Mouse (Mus musculus) forebrain, embryonic 15.5 days (tissue): Measurements from ENCODE around the gene Stfa3. TPM values are rescaled to one million over a fixed set of nuclear protein-coding genes. Genes with fewer than 3 reads are reported as not detected.

Source experiments
- ATAC-seq: fragments of 200-750 bp; cut with Nextera tagmentation; replicated peaks from 2 replicates; pipeline ENCODE4 v1.8.0; 2017; ENCODE audit warnings: mild to moderate bottlenecking, moderate TSS enrichment, moderate library complexity
- H3K27ac ChIP-seq: fragments of 300-500 bp; sonication (generic); replicated peaks from 2 replicates; pipeline ENCODE4 v1.5.1; 2015; ENCODE audit warnings: mild to moderate bottlenecking, inconsistent platforms
- H3K27me3 ChIP-seq: fragments of 300-500 bp; sonication (generic); 2 replicates; pipeline ENCODE4 v1.6.1; 2015; ENCODE audit warnings: inconsistent platforms
- H3K36me3 ChIP-seq: fragments of 300-500 bp; sonication (generic); 2 replicates; pipeline ENCODE4 v1.6.1; 2015; ENCODE audit warnings: mild to moderate bottlenecking, inconsistent platforms
- H3K4me1 ChIP-seq: fragments of 300-500 bp; sonication (generic); 2 replicates; pipeline ENCODE4 v1.6.1; 2015; ENCODE audit warnings: inconsistent platforms
- H3K4me2 ChIP-seq: fragments of 300-500 bp; sonication (generic); replicated peaks from 2 replicates; pipeline ENCODE4 v1.6.1; 2015; ENCODE audit warnings: mild to moderate bottlenecking, inconsistent platforms
- H3K4me3 ChIP-seq: fragments of 300-500 bp; sonication (generic); 2 replicates; pipeline ENCODE4 v1.5.1; 2015; ENCODE audit warnings: mild to moderate bottlenecking, inconsistent platforms
- H3K9ac ChIP-seq: fragments of 300-500 bp; sonication (generic); replicated peaks from 2 replicates; pipeline ENCODE4 v1.6.1; 2015; ENCODE audit warnings: mild to moderate bottlenecking, inconsistent platforms
- H3K9me3 ChIP-seq: fragments of 300-500 bp; sonication (generic); 2 replicates; pipeline ENCODE4 v1.6.1; 2016; ENCODE audit warnings: inconsistent platforms
- WGBS: fragments of 180-500 bp; shearing (Covaris S2); methylation state at CpG from one replicate; pipeline ENCODE4 v1.1.7; 2015; ENCODE audit warnings: mixed read lengths; 5-methylcytosine and 5-hydroxymethylcytosine counted together
- polyA plus RNA-seq: library from polyadenylated mRNA; unstranded; fragments of >200 nt; fragmentation: Nextera tagmentation; extraction: Ambion mirVana; gene quantifications from 2 replicates; pipeline ENCODE4 v1.2.1, GENCODE M21; 2015

Gene Stfa3
- polyA plus RNA-seq = 0.54 TPM in 1 of 2 replicates, not detected in the other

DNA sequence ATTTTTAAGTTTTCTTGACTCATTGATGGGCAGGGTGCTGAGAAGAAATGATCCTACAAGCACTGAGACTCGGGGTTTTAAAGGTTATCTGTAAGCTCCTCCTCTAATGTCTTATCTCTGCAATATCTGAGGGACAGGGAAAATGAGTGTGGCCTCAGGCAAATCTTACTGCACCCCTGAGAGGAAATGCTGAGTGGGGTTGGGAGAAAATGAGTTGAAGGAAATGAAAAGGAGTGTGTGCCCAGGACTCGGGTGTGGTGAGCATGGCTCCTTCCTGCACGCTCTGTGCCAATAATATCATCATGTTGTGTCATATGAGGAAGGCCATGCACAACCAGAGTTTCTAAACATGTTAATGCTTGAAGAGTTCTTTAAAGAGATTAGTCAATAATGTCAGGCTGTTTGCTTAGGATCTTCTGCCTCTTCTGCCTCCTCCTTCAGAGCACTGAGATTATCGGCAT is at the start of gene Stfa3:
Gene Stfa3 (minus strand): TSS at position 51 of the 461 bp plus-strand sequence.
- Histone ChIP-seq H3K36me3 (no peaks in the 10 kb centered on the region), H3K4me3 (no peak within 1 kb of the TSS), H3K4me2 (no peak within 1 kb of the TSS), H3K9me3 (no peaks in the 10 kb centered on the region), H3K27ac (no peak within 1 kb of the TSS), H3K9ac (no peak within 1 kb of the TSS), H3K4me1 (no peaks in the 10 kb centered on the region), H3K27me3 (no peaks in the 10 kb centered on the region)
- no peak for ATAC-seq
- 85% methylated on average over 4 of the region's 4 CpGs for WGBS

- Histone ChIP-seq H3K4me3 (no peak overlapping the region), H3K9me3 (no peaks in the 10 kb centered on the region), H3K36me3 (no peaks in the 10 kb centered on the region), H3K9ac (no peak overlapping the region), H3K27me3 (no peaks in the 10 kb centered on the region), H3K4me1 (no peaks in the 10 kb centered on the region), H3K4me2 (no peak overlapping the region), H3K27ac (no peak overlapping the region)
- no peak for ATAC-seq
- 86% methylated on average over 2 of the region's 2 CpGs for WGBS
Measured at GRCm38 (mm10) chr16:36502286-36502685, 47.1 kb upstream of the Stfa3 start.

- Histone ChIP-seq H3K4me1 (no peaks in the 10 kb centered on the region), H3K4me3 (no peak overlapping the region), H3K4me2 (no peak overlapping the region), H3K27me3 (no peaks in the 10 kb centered on the region), H3K9ac (no peak overlapping the region), H3K36me3 (no peaks in the 10 kb centered on the region), H3K27ac (no peak overlapping the region), H3K9me3 (no peaks in the 10 kb centered on the region)
- 90% methylated on average over 1 of the region's 1 CpGs for WGBS
- ATAC-seq = no peak
Measured at GRCm38 (mm10) chr16:36492420-36492819, 37.2 kb upstream of the Stfa3 start.

GRCm38 (mm10) chr16:36476866-36477265 is 21.7 kb upstream of the Stfa3 start:
- Histone ChIP-seq H3K4me2 (no peak overlapping the region), H3K27ac (no peak overlapping the region), H3K36me3 (no peaks in the 10 kb centered on the region), H3K9me3 (no peaks in the 10 kb centered on the region), H3K4me1 (no peaks in the 10 kb centered on the region), H3K27me3 (no peaks in the 10 kb centered on the region), H3K9ac (no peak overlapping the region), H3K4me3 (no peak overlapping the region)
- 88% methylated on average over 9 of the region's 9 CpGs for WGBS
- ATAC-seq = no peak

GRCm38 (mm10) chr16:36475530-36475929 is 20.3 kb upstream of the Stfa3 start:
- Histone ChIP-seq H3K4me2 (no peak overlapping the region), H3K9ac (no peak overlapping the region), H3K4me1 (no peaks in the 10 kb centered on the region), H3K36me3 (no peaks in the 10 kb centered on the region), H3K27me3 (no peaks in the 10 kb centered on the region), H3K9me3 (no peaks in the 10 kb centered on the region), H3K4me3 (no peak overlapping the region), H3K27ac (no peak overlapping the region)
- ATAC-seq = no peak
- WGBS = 93% methylated on average over 3 of the region's 3 CpGs

- no peak for ATAC-seq
- Histone ChIP-seq H3K9me3 (no peaks in the 10 kb centered on the region), H3K9ac (no peak overlapping the region), H3K4me2 (no peak overlapping the region), H3K27me3 (no peaks in the 10 kb centered on the region), H3K4me3 (no peak overlapping the region), H3K36me3 (no peaks in the 10 kb centered on the region), H3K27ac (no peak overlapping the region), H3K4me1 (no peaks in the 10 kb centered on the region)
- WGBS = 86% methylated on average over 2 of the region's 2 CpGs
Measured at GRCm38 (mm10) chr16:36474849-36475248, 19.7 kb upstream of the Stfa3 start.

GRCm38 (mm10) chr16:36473217-36474216 is 18.3 kb upstream of the Stfa3 start:
- 56% methylated on average over 17 of the region's 17 CpGs for WGBS
- ATAC-seq = peak; percentile 43; the same call in 1 of the 2 replicates
- no peaks in the 10 kb centered on the region for H3K27me3 ChIP-seq
- no peak overlapping the region for H3K27ac ChIP-seq
- H3K36me3 ChIP-seq = no peaks in the 10 kb centered on the region
- H3K4me3 ChIP-seq = no peak overlapping the region
- no peak overlapping the region for H3K4me2 ChIP-seq
- H3K9me3 ChIP-seq = no peaks in the 10 kb centered on the region
- H3K4me1 ChIP-seq = no peaks in the 10 kb centered on the region
- H3K9ac ChIP-seq = no peak overlapping the region

DNA sequence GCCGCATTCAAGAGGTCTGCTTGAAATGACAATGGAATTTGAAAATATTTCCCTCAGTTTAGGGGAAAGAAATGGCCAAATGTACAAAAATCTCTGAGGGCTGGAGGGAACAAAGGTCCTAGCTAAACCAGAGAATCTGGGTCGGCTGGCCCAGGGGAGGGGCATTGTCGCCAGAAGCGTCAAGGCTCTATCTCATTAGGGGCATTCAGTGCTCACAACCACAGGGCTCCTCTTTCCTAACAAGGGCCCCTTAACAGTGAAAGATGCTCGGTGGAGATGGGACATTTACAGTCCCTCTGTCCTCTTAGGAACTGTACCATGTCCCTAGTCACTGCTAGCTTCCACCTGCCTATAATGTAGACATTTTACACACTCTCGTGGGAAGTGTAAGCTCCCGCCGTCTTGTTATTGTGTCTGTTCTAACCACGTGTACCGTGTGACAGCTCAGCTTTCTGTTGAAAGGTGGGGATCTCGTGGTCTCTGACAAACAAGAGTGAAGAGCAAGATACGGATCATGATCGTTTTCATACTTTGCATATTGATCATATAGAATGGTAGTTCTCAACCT is 16.0 kb upstream of the Stfa3 start:
- H3K36me3 ChIP-seq = no peaks in the 10 kb centered on the region
- no peaks in the 10 kb centered on the region for H3K4me1 ChIP-seq
- no peak overlapping the region for H3K4me2 ChIP-seq
- H3K27me3 ChIP-seq = no peaks in the 10 kb centered on the region
- H3K9ac ChIP-seq = no peak overlapping the region
- H3K27ac ChIP-seq = no peak overlapping the region
- no peak overlapping the region for H3K4me3 ChIP-seq
- ATAC-seq = no peak
- WGBS = 45% methylated on average over 13 of the region's 13 CpGs
- H3K9me3 ChIP-seq = no peaks in the 10 kb centered on the region

DNA sequence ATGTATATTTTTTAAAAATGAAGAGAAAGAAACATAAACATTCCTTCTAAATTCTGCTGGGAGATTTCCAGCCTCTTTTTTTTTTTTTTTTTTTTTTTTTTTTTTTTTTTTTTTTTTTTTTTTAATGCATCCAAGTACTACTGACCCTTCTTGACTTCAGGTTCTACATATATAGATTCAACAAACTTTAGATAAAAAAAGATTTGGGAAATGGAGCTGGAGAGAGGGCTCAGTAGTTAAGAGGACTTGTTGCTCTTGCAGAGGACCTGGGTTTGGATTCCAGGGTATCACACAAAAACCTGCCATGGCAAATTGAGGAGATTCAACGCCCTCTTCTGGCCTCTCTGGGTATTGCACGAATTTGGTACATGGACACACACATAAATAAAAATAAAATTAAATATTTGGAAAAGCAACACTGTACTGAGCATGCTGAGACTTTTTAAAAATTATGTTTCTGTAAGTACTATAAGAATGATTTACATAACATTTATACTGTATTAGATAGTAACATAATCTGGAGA is 14.8 kb upstream of the Stfa3 start:
- no peak overlapping the region for H3K27ac ChIP-seq
- no peak overlapping the region for H3K9ac ChIP-seq
- H3K9me3 ChIP-seq = no peaks in the 10 kb centered on the region
- H3K4me3 ChIP-seq = no peak overlapping the region
- H3K4me1 ChIP-seq = no peaks in the 10 kb centered on the region
- H3K27me3 ChIP-seq = no peaks in the 10 kb centered on the region
- no peaks in the 10 kb centered on the region for H3K36me3 ChIP-seq
- WGBS = 9% methylated on average over 2 of the region's 2 CpGs
- no peak for ATAC-seq
- no peak overlapping the region for H3K4me2 ChIP-seq

GRCm38 (mm10) chr16:36469367-36469766 is 14.2 kb upstream of the Stfa3 start:
- ATAC-seq = no peak
- 91% methylated on average over 9 of the region's 9 CpGs for WGBS

GRCm38 (mm10) chr16:36468862-36469261 is 13.7 kb upstream of the Stfa3 start:
- no peaks in the 10 kb centered on the region for H3K36me3 ChIP-seq
- H3K4me3 ChIP-seq = no peak overlapping the region
- H3K4me1 ChIP-seq = no peaks in the 10 kb centered on the region
- H3K9ac ChIP-seq = no peak overlapping the region
- no peaks in the 10 kb centered on the region for H3K27me3 ChIP-seq
- WGBS = 73% methylated on average over 4 of the region's 4 CpGs
- no peak overlapping the region for H3K4me2 ChIP-seq
- ATAC-seq = no peak
- no peaks in the 10 kb centered on the region for H3K9me3 ChIP-seq
- no peak overlapping the region for H3K27ac ChIP-seq

More at GRCm38 (mm10) chr16:36469367-36469766, 14.2 kb upstream of the Stfa3 start:
- H3K36me3 ChIP-seq = no peaks in the 10 kb centered on the region
- H3K9me3 ChIP-seq = no peaks in the 10 kb centered on the region
- H3K9ac ChIP-seq = no peak overlapping the region
- no peak overlapping the region for H3K4me3 ChIP-seq
- H3K4me1 ChIP-seq = no peaks in the 10 kb centered on the region
- no peaks in the 10 kb centered on the region for H3K27me3 ChIP-seq
- no peak overlapping the region for H3K27ac ChIP-seq
- H3K4me2 ChIP-seq = no peak overlapping the region

DNA sequence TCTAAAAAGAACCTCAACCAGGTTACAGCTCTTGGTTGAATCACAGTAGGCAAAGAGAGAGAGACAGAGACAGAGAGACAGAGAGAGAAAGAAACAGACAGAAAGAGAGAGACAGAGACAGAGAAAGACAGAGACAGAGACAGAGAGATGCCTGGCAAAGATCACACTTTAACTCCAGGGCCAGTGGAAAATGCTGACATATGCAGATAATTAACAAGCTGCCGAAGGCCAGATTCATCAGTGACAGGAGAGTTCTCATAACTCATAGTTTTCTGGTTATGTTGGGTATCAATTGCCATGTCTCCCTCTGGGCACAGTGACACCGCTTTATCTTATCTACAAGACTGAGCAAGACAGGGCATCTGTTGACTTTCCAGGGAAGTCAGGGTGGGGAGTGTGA is 12.7 kb upstream of the Stfa3 start:
- no peak overlapping the region for H3K9ac ChIP-seq
- WGBS = 90% methylated on average over 2 of the region's 2 CpGs
- no peak for ATAC-seq
- H3K4me1 ChIP-seq = no peaks in the 10 kb centered on the region
- H3K4me2 ChIP-seq = no peak overlapping the region
- H3K9me3 ChIP-seq = no peaks in the 10 kb centered on the region
- no peaks in the 10 kb centered on the region for H3K27me3 ChIP-seq
- H3K4me3 ChIP-seq = no peak overlapping the region
- H3K27ac ChIP-seq = no peak overlapping the region
- no peaks in the 10 kb centered on the region for H3K36me3 ChIP-seq
